Mouse (Mus musculus) heart, adult 18-20 months (tissue): ENCODE data around the gene Apol10b. TPM values are rescaled to one million over a fixed set of nuclear protein-coding genes. Genes with fewer than 3 reads are reported as not detected.
A peak's percentile ranks its signal among the peaks of the same experiment; 100 is the strongest.
"Not testable (repeated sequence)": the region's sequence is repeated elsewhere in the genome, so short reads cannot be mapped to it uniquely, and the experiment has no call there.

ENCODE experiments used
- DNase-seq, 2 experiments: peaks; one replicate each; pipeline ENCODE4 v3.0.0; 2021 to 2022; ENCODE audit warnings: mixed read lengths in 1 of 2
- long read RNA-seq, 2 experiments: library from polyadenylated mRNA; stranded (forward); transcript quantifications; one replicate each; pipeline ENCODE4 v2.0.0; 2021
- total RNA-seq, 2 experiments: library from RNA; stranded (reverse); gene quantifications; 2 replicates each; pipeline ENCODE4 v1.2.3; 2021

Apol10b gene
- total RNA-seq, result 1 to 10 TPM in 1 of 2 experiments, under 1 TPM in 1; 0.69 to 3.9 TPM
- long read RNA-seq, experiment 1, transcript Apol10b-201 (4 exons, 2,325 nt), result major isoform, 5 of 6 reads
- long read RNA-seq, experiment 1, partial matches to known transcripts, result 0 of 6 reads
- long read RNA-seq, experiment 1, other reads (novel, unspliced or antisense), result 1 of 6 reads
- long read RNA-seq, experiment 2, partial matches to known transcripts, result 0 of 2 reads
- long read RNA-seq, experiment 2, other reads (novel, unspliced or antisense), result 0 of 2 reads

- no peak for DNase-seq
Observed at GRCm38 (mm10) chr15:77595961-77596360, at the start of gene Apol10b. Gene Apol10b, minus strand, starts transcription at chr15:77596125.

DNA sequence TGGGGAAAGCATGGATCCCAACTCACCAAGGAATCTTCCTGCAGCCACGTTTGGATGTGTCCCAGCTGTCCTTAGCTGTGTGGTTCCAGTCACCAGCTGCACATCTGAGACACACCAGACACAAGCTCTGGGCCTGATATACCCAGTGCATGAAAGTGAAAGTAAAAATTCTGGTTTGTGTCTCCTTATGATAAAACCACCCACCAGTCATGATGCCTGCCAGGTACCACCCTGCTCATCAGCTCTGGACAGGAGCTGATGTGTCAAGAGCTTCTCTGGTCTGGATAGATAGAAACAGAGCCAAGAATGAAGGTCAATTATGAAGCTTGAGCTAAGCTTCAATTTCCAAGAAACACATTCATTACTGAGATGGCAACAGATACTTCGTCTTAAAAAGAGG, 47.3 kb upstream of the Apol10b start, which contains the start of gene Apol11b:
Gene Apol11b, minus strand, starts transcription at position 111 of the 400 bp plus-strand sequence.
- not testable (repeated sequence) for DNase-seq

- not testable (repeated sequence) for DNase-seq
Observed at GRCm38 (mm10) chr15:77629822-77630221, 33.9 kb upstream of the Apol10b start.

- not testable (repeated sequence) for DNase-seq
Observed at GRCm38 (mm10) chr15:77628647-77629046, 32.7 kb upstream of the Apol10b start.

DNA sequence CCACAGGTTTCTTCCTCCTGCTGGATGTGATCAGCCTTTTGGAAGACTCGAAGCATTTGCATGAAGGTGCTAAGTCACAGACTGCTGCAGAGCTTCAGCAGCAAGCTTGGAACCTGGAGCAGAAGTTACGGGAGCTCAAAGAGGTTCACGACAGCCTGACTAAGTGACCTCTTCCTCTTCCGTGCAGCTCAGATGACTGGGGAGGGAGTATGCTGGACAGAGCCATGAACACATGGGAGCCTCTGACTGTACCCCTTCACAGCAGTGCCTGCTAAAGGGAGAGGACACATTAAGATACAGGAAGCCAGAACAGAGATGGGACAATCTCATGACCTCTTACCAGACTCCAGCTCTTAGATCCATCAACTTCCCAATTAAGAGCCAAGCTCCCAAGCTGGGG, 30.5 kb upstream of the Apol10b start:
- not testable (repeated sequence) for DNase-seq

DNA sequence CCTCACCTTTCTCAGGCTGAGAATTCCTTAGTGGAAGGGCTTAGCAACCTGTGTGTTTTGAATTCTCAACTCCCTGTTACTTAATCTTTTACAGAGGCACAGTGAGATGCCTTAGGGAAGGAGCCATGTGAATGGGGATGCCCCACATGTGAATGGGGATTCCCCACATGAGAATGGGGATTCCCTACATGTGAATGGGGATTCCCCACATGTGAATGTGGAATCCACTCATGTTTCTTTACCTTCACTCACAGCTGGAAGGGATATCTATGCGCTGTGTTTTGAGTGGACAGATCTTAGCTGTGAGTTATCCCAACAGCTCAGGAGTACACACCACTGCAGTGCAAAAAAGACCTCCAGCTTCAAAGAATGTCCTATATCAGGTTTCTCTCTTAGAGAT, 28.8 kb upstream of the Apol10b start:
- no peak for DNase-seq

- peak in 1 of 2 experiments; percentile 32 for DNase-seq
Observed at GRCm38 (mm10) chr15:77606069-77606468, 10.1 kb upstream of the Apol10b start.

DNA sequence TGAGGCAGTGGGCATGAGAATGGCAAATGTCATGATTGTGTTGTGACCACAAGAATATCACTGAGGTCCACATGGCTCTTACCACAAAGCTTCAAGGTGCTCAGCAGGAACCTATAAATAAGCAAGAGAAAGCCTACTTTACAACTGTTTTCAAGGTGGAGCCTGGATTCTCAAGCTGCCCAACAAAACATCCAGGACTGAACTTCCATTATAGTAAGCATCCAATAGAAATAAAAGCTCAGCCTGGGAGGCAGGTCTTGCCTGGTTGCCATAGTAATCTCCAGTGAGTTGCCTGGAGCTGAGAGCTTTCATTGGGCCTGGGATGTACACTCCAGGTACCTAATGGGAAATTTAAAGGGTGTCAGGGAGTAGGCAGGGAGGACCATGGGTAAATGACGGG, 3.0 kb upstream of the Apol10b start, which contains the start of gene Gm36245:
Gene Gm36245, plus strand, starts transcription at position 301 of the 400 bp plus-strand sequence.
- DNase-seq, result no peak

GRCm38 (mm10) chr15:77598429-77598828, 2.5 kb upstream of the Apol10b start:
- peak in 1 of 2 experiments; percentile 58 for DNase-seq

DNA sequence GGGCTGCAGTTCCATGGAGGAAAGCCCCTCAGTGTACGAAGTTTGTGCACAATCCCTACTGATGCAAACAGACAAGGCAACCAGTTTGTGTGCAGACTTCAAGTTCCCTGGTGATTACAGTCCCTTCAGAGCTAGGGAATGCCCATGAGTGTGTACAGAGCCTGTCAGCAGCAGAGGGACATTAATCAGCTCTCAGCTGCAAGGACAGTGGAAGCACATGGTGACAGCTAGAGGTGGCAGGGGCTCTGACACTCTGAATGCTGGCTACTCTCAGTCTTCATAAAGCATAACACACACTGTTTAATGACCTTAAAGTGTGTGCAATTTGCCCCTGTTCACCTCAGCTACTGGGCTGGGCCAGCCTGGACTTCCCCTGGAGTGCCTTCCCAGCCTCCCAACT, 2.4 kb downstream of the Apol10b start:
- no peak for DNase-seq

DNA sequence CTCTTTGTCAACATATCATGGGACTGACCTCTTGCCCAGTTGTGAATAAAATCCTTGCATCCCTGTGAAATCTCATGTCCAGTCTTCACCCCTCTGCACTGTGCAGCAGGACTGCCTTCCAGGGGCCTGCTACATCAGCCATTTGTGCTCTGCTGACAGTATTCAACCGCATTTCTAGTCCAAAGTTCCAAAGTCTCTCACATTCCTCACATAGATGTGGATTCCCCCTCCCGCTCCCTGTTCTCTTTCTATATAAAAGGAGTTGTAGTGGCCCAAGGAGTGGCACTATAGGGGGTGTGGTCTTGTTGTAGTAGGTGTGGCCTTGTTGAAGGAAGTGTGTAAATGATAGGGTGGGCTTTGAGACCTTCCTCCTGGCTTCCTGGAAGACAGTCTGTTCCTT, 5.0 kb downstream of the Apol10b start:
- no peak for DNase-seq

DNA sequence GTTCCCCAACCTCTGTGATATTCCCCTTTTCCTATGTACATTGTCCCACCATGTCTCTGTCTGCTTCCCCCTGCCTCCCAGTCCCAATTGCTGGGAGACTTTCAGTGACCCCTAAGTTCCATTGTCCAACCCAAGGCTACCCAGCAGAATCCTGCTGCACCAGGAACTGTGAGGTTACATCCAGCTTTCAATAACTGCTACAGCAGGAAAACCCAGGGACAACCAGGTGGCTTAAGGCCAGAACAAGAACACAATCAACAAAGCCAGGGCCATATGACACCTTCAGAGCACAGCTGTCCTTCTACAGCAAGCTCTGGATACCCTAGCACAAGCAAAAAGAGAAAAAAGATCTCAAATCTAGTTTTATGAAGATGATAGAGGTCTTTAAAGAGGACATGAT, 6.9 kb downstream of the Apol10b start:
- DNase-seq, result no peak

DNA sequence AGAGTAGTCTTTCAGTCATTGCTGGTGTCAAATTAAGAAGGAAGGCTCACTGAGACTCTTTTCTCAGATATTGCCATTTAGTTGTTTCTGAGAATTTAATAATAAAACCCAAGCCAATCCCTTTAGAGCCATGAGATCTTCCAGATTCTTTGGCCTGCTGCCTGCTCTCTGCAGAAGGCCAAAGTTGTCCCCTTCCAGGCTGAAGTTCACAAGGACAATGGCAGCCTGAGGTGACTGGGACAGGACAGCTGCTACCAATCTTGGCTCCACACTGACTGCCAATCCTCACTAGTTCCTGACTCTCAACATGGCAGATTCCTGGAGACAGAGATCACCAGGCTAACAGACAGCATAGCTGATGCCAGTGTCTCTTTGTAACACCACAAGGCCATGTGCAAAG, 8.9 kb downstream of the Apol10b start:
- DNase-seq, result peak; percentile 51 to 62

GRCm38 (mm10) chr15:77581681-77582080, 14.2 kb downstream of the Apol10b start:
- peak; percentile 72 to 89 for DNase-seq

DNA sequence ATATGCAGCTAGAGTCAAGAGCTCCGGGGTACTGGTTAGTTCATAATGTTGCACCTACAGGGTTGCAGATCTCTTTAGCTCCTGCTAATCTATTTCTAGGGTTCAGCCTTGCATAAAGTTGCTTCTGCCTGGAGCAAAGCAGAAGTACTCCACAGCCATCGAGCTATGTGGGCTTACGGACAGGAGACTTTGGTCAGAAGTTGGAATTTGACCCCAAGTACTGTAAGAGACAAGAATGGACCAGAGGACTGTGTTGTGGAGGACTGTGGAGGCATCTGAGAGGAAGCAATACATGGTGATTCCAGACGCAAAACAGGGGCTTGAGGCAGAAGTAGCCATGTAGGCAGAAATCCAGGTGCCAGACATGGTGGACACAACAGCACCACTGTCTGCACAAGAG, 16.6 kb downstream of the Apol10b start:
- DNase-seq, result no peak

- DNase-seq, result peak in 1 of 2 experiments; percentile 31
Observed at GRCm38 (mm10) chr15:77578801-77579200, 17.1 kb downstream of the Apol10b start.

- no peak for DNase-seq
Observed at GRCm38 (mm10) chr15:77563219-77563618, 32.7 kb downstream of the Apol10b start.

DNA sequence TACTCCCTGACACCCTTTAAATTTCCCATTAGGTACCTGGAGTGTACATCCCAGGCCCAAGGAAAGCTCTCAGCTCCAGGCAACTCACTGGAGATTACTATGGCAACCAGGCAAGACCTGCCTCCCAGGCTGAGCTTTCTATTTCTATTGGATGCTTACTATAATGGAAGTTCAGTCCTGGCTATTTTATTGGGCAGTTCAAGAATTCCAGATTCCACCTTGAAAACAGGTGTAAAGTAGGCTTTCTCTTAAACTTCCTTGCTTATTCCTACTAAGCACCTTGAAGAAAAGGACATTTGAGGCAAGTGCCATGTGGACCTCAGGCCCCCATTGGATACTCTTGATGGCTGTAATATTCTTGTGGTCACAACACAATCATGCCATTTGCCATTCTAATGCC, 34.1 kb downstream of the Apol10b start, which contains the start of gene 1700025B11Rik:
Gene 1700025B11Rik, minus strand, starts transcription at position 101 of the 400 bp plus-strand sequence.
- no peak for DNase-seq

GRCm38 (mm10) chr15:77539221-77539620, 56.7 kb downstream of the Apol10b start:
- DNase-seq, result not testable (repeated sequence)

Other genes starting within 250 kb of the Apol10b start
- under 1 TPM in 1 of 2 experiments, not detected in 1; 0.13 TPM for gene Apol7a, start 197.0 kb downstream of the Apol10b start, total RNA-seq
- gene Apol9a, start 185.0 kb downstream of the Apol10b start, total RNA-seq, result under 1 TPM; 0.30 to 0.62 TPM
- gene Apol7b, start 148.6 kb downstream of the Apol10b start, total RNA-seq, result under 1 TPM in 1 of 2 experiments, not detected in 1; 0.31 TPM
- gene Apol10a, start 119.1 kb downstream of the Apol10b start, total RNA-seq, result not detected
- not detected for gene Apol11a, start 87.9 kb downstream of the Apol10b start, total RNA-seq
- 1 to 10 TPM in 1 of 2 experiments, not detected in 1; 2.8 TPM for gene Apol7c, start 62.8 kb downstream of the Apol10b start, total RNA-seq
- gene 1700025B11Rik, start 34.2 kb downstream of the Apol10b start, total RNA-seq, result not detected
- not detected for gene Gm36245, start 3.1 kb upstream of the Apol10b start, total RNA-seq
- 1 to 10 TPM; 2.5 to 2.8 TPM for gene Apol11b, start 47.2 kb upstream of the Apol10b start, total RNA-seq
- under 1 TPM in 1 of 2 experiments, not detected in 1; 0.28 TPM for gene Apol7e, start 102.7 kb upstream of the Apol10b start, total RNA-seq
- gene Apol9b, start 132.9 kb upstream of the Apol10b start, total RNA-seq, result under 1 TPM in 1 of 2 experiments, not detected in 1; 0.46 TPM
- gene Apol8, start 160.9 kb upstream of the Apol10b start, total RNA-seq, result not detected
- 100 to 1,000 TPM; 117 to 119 TPM for gene Myh9, start 246.1 kb upstream of the Apol10b start, total RNA-seq